In the genomic region with DNA sequence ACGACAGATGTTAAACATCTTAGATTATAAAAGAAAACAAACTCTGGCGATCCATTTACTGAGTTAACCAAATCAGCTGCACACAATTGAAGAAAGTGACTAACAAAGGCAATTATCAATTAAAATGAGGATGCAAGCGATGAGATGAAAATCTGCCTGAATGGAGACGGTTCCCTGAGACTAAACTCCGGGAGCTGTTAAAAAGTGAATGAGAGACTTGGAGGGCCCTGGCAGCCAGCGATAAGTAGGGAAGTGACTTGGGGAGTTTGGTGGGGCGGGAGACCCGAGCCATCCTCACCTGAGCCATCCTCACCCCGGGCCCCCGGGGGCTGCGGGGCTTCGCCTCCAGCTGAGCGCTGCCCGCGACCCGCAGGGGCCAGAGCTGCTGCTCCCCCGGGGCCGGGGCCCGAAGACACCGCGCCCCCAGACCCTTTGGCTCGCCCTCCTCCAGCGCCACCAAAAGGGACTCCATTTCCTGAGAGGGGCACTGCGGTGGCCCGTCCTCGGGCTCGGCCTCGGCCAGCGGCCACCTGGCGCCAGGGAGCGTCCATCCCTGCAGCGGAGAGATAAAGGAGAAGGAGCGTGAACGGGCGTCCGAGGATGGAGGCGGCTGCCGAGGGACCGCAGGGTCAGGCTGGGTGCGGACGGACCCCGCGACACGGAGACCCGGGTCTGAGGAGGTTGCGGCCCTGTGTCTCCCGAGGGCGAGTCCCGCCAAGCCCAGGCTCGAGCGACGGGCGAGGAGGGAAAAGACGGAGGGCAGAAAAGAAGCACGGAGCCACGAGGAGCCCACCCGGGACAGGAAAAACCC, we compare ENCODE assay signal across 8 mouse cellular contexts. TPM values are rescaled to one million over a fixed set of nuclear protein-coding genes. Genes with fewer than 3 reads are reported as not detected.
DNase-seq lines count a peak whose midpoint lies in the region; ATAC-seq lines count a peak whose summit lies in the region.

No protein-coding gene starts in this region.

- under 1% methylated on average over 57 of the region's 57 CpGs for WGBS in kidney, embryonic 14.5 days
- WGBS in embryonic facial prominence, embryonic 12.5 days: under 1% methylated on average over 57 of the region's 57 CpGs
- WGBS in heart, embryonic 14.5 days: under 1% methylated on average over 57 of the region's 57 CpGs
- WGBS in limb, embryonic 15.5 days: under 1% methylated on average over 57 of the region's 57 CpGs
- under 1% methylated on average over 57 of the region's 57 CpGs for WGBS in neural tube, embryonic 12.5 days

- no peaks in the 10 kb centered on the region for H3K9me3 ChIP-seq in kidney, embryonic 14.5 days (ENCODE audit: control insufficient read depth, low read length)
- no peaks in the 10 kb centered on the region for H3K9me3 ChIP-seq in embryonic facial prominence, embryonic 12.5 days
- no peaks in the 10 kb centered on the region for H3K9me3 ChIP-seq in heart, embryonic 14.5 days (ENCODE audit: control insufficient read depth, low read length)
- H3K9me3 ChIP-seq in limb, embryonic 15.5 days: no peaks in the 10 kb centered on the region
- no peaks in the 10 kb centered on the region for H3K9me3 ChIP-seq in neural tube, embryonic 12.5 days

- H3K4me1 ChIP-seq in kidney, embryonic 14.5 days (ENCODE audit: control insufficient read depth, insufficient read depth, low read length): peaks cover 6% of the 10 kb centered on the region; the same call in 1 of the 2 replicates
- H3K4me1 ChIP-seq in embryonic facial prominence, embryonic 12.5 days: peaks cover 5% of the 10 kb centered on the region; the same call in 1 of the 2 replicates
- H3K4me1 ChIP-seq in heart, embryonic 14.5 days (ENCODE audit: control insufficient read depth in 2 of 2, insufficient read depth in 2 of 2, low read length in 2 of 2): peaks cover 2 to 10% of the 10 kb centered on the region in 2 experiments; a peak in 3 of 4 replicates
- peaks cover 6% of the 10 kb centered on the region; the same call in 1 of the 2 replicates for H3K4me1 ChIP-seq in limb, embryonic 15.5 days
- peaks cover 8% of the 10 kb centered on the region; the same call in 1 of the 2 replicates for H3K4me1 ChIP-seq in neural tube, embryonic 12.5 days

- ATAC-seq in kidney, embryonic 14.5 days (ENCODE audit: low FRiP score, low TSS enrichment): peak; percentile 81
- peak; percentile 78 for ATAC-seq in embryonic facial prominence, embryonic 12.5 days (ENCODE audit: insufficient number of reproducible peaks, insufficient read depth, low FRiP score, low TSS enrichment)
- peak; percentile 75 for ATAC-seq in heart, embryonic 14.5 days (ENCODE audit: insufficient number of reproducible peaks, insufficient read depth, low FRiP score, low read depth)
- ATAC-seq in limb, embryonic 15.5 days (ENCODE audit: insufficient number of reproducible peaks, low FRiP score, low TSS enrichment, low read depth): peak; percentile 73
- ATAC-seq in neural tube, embryonic 12.5 days (ENCODE audit: low FRiP score, low read depth): peak; percentile 84

- DNase-seq in kidney, postnatal 25 days: no peak
- DNase-seq in MN1 (ENCODE audit: low spot score): peak; percentile 25
- no peak for DNase-seq in B cell, adult 2 months

- peak overlapping the region; percentile 55; the same call in 1 of the 2 replicates for H3K27ac ChIP-seq in kidney, embryonic 14.5 days (ENCODE audit: low read depth, low read length)
- peak overlapping the region; percentile 63; the same call in 1 of the 2 replicates for H3K27ac ChIP-seq in embryonic facial prominence, embryonic 12.5 days
- peak overlapping the region in 1 of 2 experiments; percentile 73; a peak in 2 of 4 replicates for H3K27ac ChIP-seq in heart, embryonic 14.5 days (replicated peaks in 1 of 2; ENCODE audit: control insufficient read depth in 1 of 2, insufficient read depth in 1 of 2, low read depth in 2 of 2, low read length in 2 of 2)
- H3K27ac ChIP-seq in limb, embryonic 15.5 days: peak overlapping the region; percentile 76
- peak overlapping the region; percentile 21; the same call in 1 of the 2 replicates for H3K27ac ChIP-seq in neural tube, embryonic 12.5 days

- H3K4me3 ChIP-seq in kidney, embryonic 14.5 days (ENCODE audit: low read length): peak overlapping the region; percentile 93
- H3K4me3 ChIP-seq in embryonic facial prominence, embryonic 12.5 days: peak overlapping the region; percentile 90
- H3K4me3 ChIP-seq in heart, embryonic 14.5 days (ENCODE audit: control insufficient read depth in 1 of 2, insufficient read depth in 1 of 2, low read depth in 1 of 2, low read length in 2 of 2): peak overlapping the region; percentile 77 to 93
- H3K4me3 ChIP-seq in limb, embryonic 15.5 days: peak overlapping the region; percentile 95
- peak overlapping the region; percentile 69 for H3K4me3 ChIP-seq in neural tube, embryonic 12.5 days

- peaks cover 13% of the 10 kb centered on the region; the same call in 1 of the 2 replicates for H3K36me3 ChIP-seq in kidney, embryonic 14.5 days (ENCODE audit: control insufficient read depth, insufficient read depth, low read length)
- H3K36me3 ChIP-seq in embryonic facial prominence, embryonic 12.5 days: 0 out of 2 replicates have a peak, but pooled peaks cover 8% of the 10 kb centered on the region
- peaks cover 17% of the 10 kb centered on the region for H3K36me3 ChIP-seq in heart, embryonic 14.5 days (ENCODE audit: control insufficient read depth, insufficient read depth, low read length)
- peaks cover 6% of the 10 kb centered on the region; the same call in 1 of the 2 replicates for H3K36me3 ChIP-seq in limb, embryonic 15.5 days
- peaks cover 8% of the 10 kb centered on the region for H3K36me3 ChIP-seq in neural tube, embryonic 12.5 days

- H3K9ac ChIP-seq in kidney, embryonic 14.5 days (ENCODE audit: low read depth, low read length): peak overlapping the region; percentile 88
- peak overlapping the region; percentile 90 for H3K9ac ChIP-seq in embryonic facial prominence, embryonic 12.5 days
- peak overlapping the region; percentile 91 for H3K9ac ChIP-seq in heart, embryonic 14.5 days (ENCODE audit: low read length)
- H3K9ac ChIP-seq in limb, embryonic 15.5 days: peak overlapping the region; percentile 87
- H3K9ac ChIP-seq in neural tube, embryonic 12.5 days: peak overlapping the region; percentile 77

- H3K4me2 ChIP-seq in kidney, embryonic 14.5 days (replicated peaks; ENCODE audit: low read depth, low read length): peak overlapping the region; percentile 84
- H3K4me2 ChIP-seq in embryonic facial prominence, embryonic 12.5 days (replicated peaks): peak overlapping the region; percentile 81
- peak overlapping the region; percentile 97 for H3K4me2 ChIP-seq in heart, embryonic 14.5 days (ENCODE audit: low read length)
- peak overlapping the region; percentile 90 for H3K4me2 ChIP-seq in limb, embryonic 15.5 days
- H3K4me2 ChIP-seq in neural tube, embryonic 12.5 days (replicated peaks): peak overlapping the region; percentile 72

- no peaks in the 10 kb centered on the region for H3K27me3 ChIP-seq in kidney, embryonic 14.5 days (ENCODE audit: control insufficient read depth, insufficient read depth, low read length)
- no peaks in the 10 kb centered on the region for H3K27me3 ChIP-seq in embryonic facial prominence, embryonic 12.5 days
- no peaks in the 10 kb centered on the region for H3K27me3 ChIP-seq in heart, embryonic 14.5 days (ENCODE audit: control insufficient read depth, insufficient read depth, low read length)
- H3K27me3 ChIP-seq in limb, embryonic 15.5 days: no peaks in the 10 kb centered on the region
- no peaks in the 10 kb centered on the region for H3K27me3 ChIP-seq in neural tube, embryonic 12.5 days (replicated peaks)

RNA-seq across cellular contexts. Expression of gene Nfxl1, which starts 0.6 kb away (rescaled TPM):
- 17.0 and 31.0 TPM in 2 replicates for polyA plus RNA-seq in kidney, embryonic 14.5 days (2014; fragmentation: Nextera tagmentation; extraction: Ambion mirVana)
- 28.0 and 30.2 TPM in 2 replicates for polyA plus RNA-seq in embryonic facial prominence, embryonic 12.5 days (2016; fragmentation: Nextera tagmentation; extraction: Ambion mirVana)
- 14.2 and 14.3 TPM in 2 replicates for polyA plus RNA-seq in heart, embryonic 14.5 days (2014; fragmentation: Nextera tagmentation; extraction: Ambion mirVana)
- polyA plus RNA-seq in limb, embryonic 15.5 days (2015; fragmentation: Nextera tagmentation; extraction: Ambion mirVana): 15.4 and 16.6 TPM in 2 replicates
- polyA plus RNA-seq in neural tube, embryonic 12.5 days (2016; fragmentation: Nextera tagmentation; extraction: Ambion mirVana): 22.0 and 22.9 TPM in 2 replicates

RNA-seq across cellular contexts. Expression of gene Zar1, which starts 22.1 kb away (rescaled TPM):
- 0.36 and 0.45 TPM in 2 replicates for polyA plus RNA-seq in kidney, embryonic 14.5 days (2014; fragmentation: Nextera tagmentation; extraction: Ambion mirVana)
- polyA plus RNA-seq in embryonic facial prominence, embryonic 12.5 days (2016; fragmentation: Nextera tagmentation; extraction: Ambion mirVana): 4.4 and 4.6 TPM in 2 replicates
- not detected in 2 replicates for polyA plus RNA-seq in heart, embryonic 14.5 days (2014; fragmentation: Nextera tagmentation; extraction: Ambion mirVana)
- 0.40 and 0.61 TPM in 2 replicates for polyA plus RNA-seq in limb, embryonic 15.5 days (2015; fragmentation: Nextera tagmentation; extraction: Ambion mirVana)
- 3.5 and 4.2 TPM in 2 replicates for polyA plus RNA-seq in neural tube, embryonic 12.5 days (2016; fragmentation: Nextera tagmentation; extraction: Ambion mirVana)

RNA-seq across cellular contexts. Expression of gene Gm5868, which starts 28.4 kb away (rescaled TPM):
- polyA plus RNA-seq in kidney, embryonic 14.5 days (2014; fragmentation: Nextera tagmentation; extraction: Ambion mirVana): 0.39 TPM in 1 of 2 replicates, not detected in the other
- 1.2 TPM in 2 replicates for polyA plus RNA-seq in embryonic facial prominence, embryonic 12.5 days (2016; fragmentation: Nextera tagmentation; extraction: Ambion mirVana)
- 0.15 TPM in 2 replicates for polyA plus RNA-seq in heart, embryonic 14.5 days (2014; fragmentation: Nextera tagmentation; extraction: Ambion mirVana)
- polyA plus RNA-seq in limb, embryonic 15.5 days (2015; fragmentation: Nextera tagmentation; extraction: Ambion mirVana): 0.27 and 0.31 TPM in 2 replicates
- 10.5 and 11.0 TPM in 2 replicates for polyA plus RNA-seq in neural tube, embryonic 12.5 days (2016; fragmentation: Nextera tagmentation; extraction: Ambion mirVana)

RNA-seq across cellular contexts. Expression of gene Corin, which starts 54.6 kb away (rescaled TPM):
- 1.8 and 3.5 TPM in 2 replicates for polyA plus RNA-seq in kidney, embryonic 14.5 days (2014; fragmentation: Nextera tagmentation; extraction: Ambion mirVana)
- polyA plus RNA-seq in embryonic facial prominence, embryonic 12.5 days (2016; fragmentation: Nextera tagmentation; extraction: Ambion mirVana): 4.8 and 5.6 TPM in 2 replicates
- polyA plus RNA-seq in heart, embryonic 14.5 days (2014; fragmentation: Nextera tagmentation; extraction: Ambion mirVana): 49.0 and 49.6 TPM in 2 replicates
- polyA plus RNA-seq in limb, embryonic 15.5 days (2015; fragmentation: Nextera tagmentation; extraction: Ambion mirVana): 2.7 and 3.0 TPM in 2 replicates
- polyA plus RNA-seq in neural tube, embryonic 12.5 days (2016; fragmentation: Nextera tagmentation; extraction: Ambion mirVana): 3.2 and 3.7 TPM in 2 replicates
